Mouse (Mus musculus) ES-Bruce4 (cell line): ENCODE data around the gene Dlgap1.

Experiments
- EP300 ChIP-seq: IDR thresholded peaks from 2 replicates; pipeline ENCODE4 v1.6.1; 2011; ENCODE audit warnings: low read depth, low read length; ENCODE audit not compliant: insufficient read depth
- POLR2A ChIP-seq: IDR thresholded peaks from one replicate; pipeline ENCODE4 v1.8.1; 2011; ENCODE audit warnings: low read length; ENCODE audit not compliant: insufficient read depth

DNA sequence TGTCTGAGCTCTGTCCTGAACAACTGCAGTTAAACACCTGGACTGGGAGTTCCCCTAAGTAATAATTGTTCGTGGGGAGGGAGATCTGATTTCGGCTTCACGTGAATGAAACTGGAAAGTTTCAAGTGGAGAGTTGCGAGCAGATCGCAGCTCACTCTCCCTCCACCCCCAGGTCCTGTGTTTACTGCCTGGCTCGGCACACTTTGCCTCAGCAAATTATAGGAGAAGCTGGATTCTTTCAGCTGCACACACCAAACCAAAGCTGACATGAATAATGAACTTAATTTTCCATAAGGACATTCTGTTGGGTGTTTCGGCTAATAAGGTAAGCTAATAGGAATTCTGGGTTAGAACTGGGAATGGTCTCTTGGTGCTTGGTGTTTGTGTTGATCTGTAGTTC is 592.7 kb downstream of the Dlgap1 start:
- TF ChIP-seq POLR2A (no peak), EP300 (no peak)
